Mouse (Mus musculus) ovary, adult 2 months (tissue): ENCODE measurements around the gene Timeless. TPM values are rescaled to one million over a fixed set of nuclear protein-coding genes. Genes with fewer than 3 reads are reported as not detected.

Experiments
- polyA plus RNA-seq: library from polyadenylated mRNA; depleted of rRNA; stranded (reverse); fragments of >200 nt; gene quantifications from 2 replicates; pipeline ENCODE4 v1.2.3, GENCODE M21; 2012; rRNA removed

Gene Timeless
- polyA plus RNA-seq: 6.4 and 6.9 TPM in 2 replicates

GRCm38 (mm10) chr10:128231697-128232419 is at the start of gene Timeless:
Timeless (plus strand) TSS chr10:128232065.

GRCm38 (mm10) chr10:128194024-128194550 is 37.8 kb upstream of the Timeless start, which contains the start of gene Gls2:
Gls2 (plus strand) TSS chr10:128194457.

DNA sequence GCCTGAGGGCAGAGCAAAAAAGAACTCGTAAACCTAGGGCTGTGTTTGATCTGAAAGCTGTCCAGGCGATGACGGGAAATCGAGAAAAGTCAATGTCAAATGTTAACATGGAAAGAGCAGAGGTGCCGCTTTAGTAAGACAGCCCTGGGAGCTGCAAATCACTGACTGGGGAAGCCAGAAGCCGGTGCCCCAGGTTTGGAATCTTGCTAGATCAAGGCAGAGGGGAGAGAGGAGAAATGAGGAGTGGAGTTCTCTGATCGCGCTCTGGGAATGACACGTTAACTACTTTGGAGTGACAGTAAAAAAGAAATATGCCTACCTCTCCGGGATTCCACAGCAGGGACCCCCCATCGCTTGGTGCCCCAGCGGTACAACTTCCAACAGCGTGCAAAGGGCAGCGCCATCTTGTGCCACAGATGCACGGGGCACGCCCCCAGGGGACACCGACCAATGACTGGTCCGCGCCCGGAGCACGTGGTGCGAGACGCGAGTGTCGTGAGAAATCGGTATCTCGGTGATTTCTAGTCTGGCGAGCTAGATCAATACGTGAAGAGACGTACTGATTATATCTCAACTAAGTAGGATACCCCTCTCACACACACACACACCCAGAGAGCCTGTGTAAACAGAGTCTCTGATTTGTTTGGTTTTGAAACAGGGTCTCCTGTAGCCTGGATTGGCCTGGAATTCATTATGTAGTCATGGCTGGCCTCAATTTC is 20.3 kb upstream of the Timeless start, which contains the start of gene Spryd4:
Gene Spryd4, minus strand, starts transcription at position 418 of the 719 bp plus-strand sequence.

GRCm38 (mm10) chr10:128225538-128225937 is 6.3 kb upstream of the Timeless start, which contains the start of gene Mip:
Mip (plus strand) TSS chr10:128225838.

DNA sequence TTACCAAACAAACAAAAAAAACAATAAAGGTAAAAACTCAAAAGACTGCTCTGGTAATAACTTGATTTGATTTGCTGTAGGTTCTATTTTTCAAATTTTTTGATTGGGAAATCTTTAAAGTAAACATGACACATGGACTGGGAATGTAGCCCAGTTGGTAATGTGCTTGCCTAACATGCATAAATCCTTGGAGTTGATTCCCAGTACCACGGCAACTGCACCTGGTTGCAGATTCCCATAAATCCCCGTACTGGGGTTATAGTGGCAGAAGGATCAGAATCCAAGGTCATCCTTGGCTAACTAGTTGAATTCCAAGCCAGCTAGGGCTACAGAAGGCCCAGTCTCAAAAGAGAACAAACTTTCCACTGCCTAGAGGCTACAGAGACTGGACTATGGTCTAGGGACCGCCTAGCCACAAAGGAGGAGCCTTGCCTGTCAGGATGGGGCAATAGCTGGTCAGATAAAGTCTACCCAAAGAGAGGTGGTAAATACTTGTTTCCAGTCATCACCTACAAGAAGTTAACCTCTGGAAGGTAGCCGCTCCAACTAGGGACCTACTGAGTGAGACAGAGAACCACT is 21.9 kb downstream of the Timeless start, which contains the start of gene Apon:
Gene Apon, plus strand, starts transcription at position 420 of the 579 bp plus-strand sequence.

GRCm38 (mm10) chr10:128268371-128268770 is 36.5 kb downstream of the Timeless start, which contains the start of gene Apof:
Apof (plus strand) TSS chr10:128268671.

GRCm38 (mm10) chr10:128270287-128270841 is 38.5 kb downstream of the Timeless start, which contains the start of gene Stat2:
Stat2 (plus strand) TSS chr10:128270559.

GRCm38 (mm10) chr10:128298702-128299171 is 66.9 kb downstream of the Timeless start, which contains the start of gene Il23a:
Il23a (minus strand) TSS chr10:128298752.

Other genes with a start within 250 kb of the Timeless start
- gene Hsd17b6, start 224.5 kb upstream of the Timeless start, polyA plus RNA-seq: 0.13 TPM in 1 of 2 replicates, not detected in the other
- gene Prim1, start 216.9 kb upstream of the Timeless start, polyA plus RNA-seq: 2.9 and 3.9 TPM in 2 replicates
- gene Naca, start 196.5 kb upstream of the Timeless start, polyA plus RNA-seq: 331 and 447 TPM in 2 replicates
- 112 and 146 TPM in 2 replicates for gene Ptges3, start 173.1 kb upstream of the Timeless start, polyA plus RNA-seq
- 3,893 and 4,487 TPM in 2 replicates for gene Atp5b, start 148.8 kb upstream of the Timeless start, polyA plus RNA-seq
- gene Baz2a, start 140.5 kb upstream of the Timeless start, polyA plus RNA-seq: 25.7 and 32.3 TPM in 2 replicates
- gene Rbms2, start 51.8 kb upstream of the Timeless start, polyA plus RNA-seq: 138 and 141 TPM in 2 replicates
- 5.7 TPM in 2 replicates for gene Gls2, start 37.6 kb upstream of the Timeless start, polyA plus RNA-seq
- gene Spryd4, start 20.3 kb upstream of the Timeless start, polyA plus RNA-seq: 10.6 and 15.3 TPM in 2 replicates
- 0.12 TPM in 1 of 2 replicates, not detected in the other for gene Mip, start 6.2 kb upstream of the Timeless start, polyA plus RNA-seq
- 0.11 and 0.21 TPM in 2 replicates for gene Apon, start 22.0 kb downstream of the Timeless start, polyA plus RNA-seq
- gene Apof, start 36.6 kb downstream of the Timeless start, polyA plus RNA-seq: 2.3 and 6.0 TPM in 2 replicates
- 28.9 and 36.7 TPM in 2 replicates for gene Stat2, start 38.5 kb downstream of the Timeless start, polyA plus RNA-seq
- 0.29 and 0.61 TPM in 2 replicates for gene Il23a, start 66.7 kb downstream of the Timeless start, polyA plus RNA-seq
- gene Pan2, start 71.3 kb downstream of the Timeless start, polyA plus RNA-seq: 24.5 and 31.2 TPM in 2 replicates
- gene Cnpy2, start 90.4 kb downstream of the Timeless start, polyA plus RNA-seq: 72.8 and 101 TPM in 2 replicates
- gene Cs, start 105.7 kb downstream of the Timeless start, polyA plus RNA-seq: 177 and 181 TPM in 2 replicates
- 138 and 189 TPM in 2 replicates for gene Coq10a, start 136.9 kb downstream of the Timeless start, polyA plus RNA-seq
- 54.4 and 59.6 TPM in 2 replicates for gene Ankrd52, start 145.1 kb downstream of the Timeless start, polyA plus RNA-seq
- 0.21 and 0.40 TPM in 2 replicates for gene Slc39a5, start 169.2 kb downstream of the Timeless start, polyA plus RNA-seq
- 19.7 and 26.6 TPM in 2 replicates for gene Nabp2, start 179.4 kb downstream of the Timeless start, polyA plus RNA-seq
- 50.0 and 57.7 TPM in 2 replicates for gene Rnf41, start 179.6 kb downstream of the Timeless start, polyA plus RNA-seq
- 130 and 148 TPM in 2 replicates for gene Smarcc2, start 227.2 kb downstream of the Timeless start, polyA plus RNA-seq